Mouse (Mus musculus) small intestine, adult 2 months (tissue): ENCODE measurements around the gene Sltm.

Source experiments
- CTCF ChIP-seq: fragments of 200-500 bp; IDR thresholded peaks from 2 replicates; pipeline ENCODE4 v1.5.1; 2012; ENCODE audit warnings: low read depth, mild to moderate bottlenecking, control low read depth, inconsistent platforms, low read length, moderate library complexity, mixed read lengths; ENCODE audit not compliant: insufficient replicate concordance, insufficient read length; ENCODE audit errors: extremely low read depth
- POLR2A ChIP-seq: fragments of 200-500 bp; IDR thresholded peaks from 2 replicates; pipeline ENCODE4 v1.6.1; 2012; ENCODE audit warnings: low read depth, mild to moderate bottlenecking, control low read depth, inconsistent platforms, low read length, moderate library complexity

- TF ChIP-seq CTCF (no peak), POLR2A (no peak)
Observed at GRCm38 (mm10) chr9:70598271-70598670, 55.7 kb downstream of the Sltm start.
